Mouse (Mus musculus): ENCODE measurements around the gene Ntn3. TPM values are rescaled to one million over a fixed set of nuclear protein-coding genes. Genes with fewer than 3 reads are reported as not detected.

The Ntn3 gene
- total and polyA plus RNA-seq, 3 experiments, result 0.97 to 1.1 (median 1.0) TPM

GRCm38 (mm10) chr17:24190934-24191333 lies 18.4 kb downstream of the Ntn3 start:
- TF ChIP-seq POLR2A (IDR thresholded peaks at IDR 0.05; ENCODE audit: insufficient read depth, low read depth, low read length) (no peak), EP300 (IDR thresholded peaks at IDR 0.05; ENCODE audit: insufficient read depth, low read depth, low read length) (no peak), CTCF (IDR thresholded peaks at IDR 0.05) (no peak)
- no peaks in the 10 kb centered on the region for H3K79me2 ChIP-seq (replicated peaks; ENCODE audit: control insufficient read depth, insufficient read depth, low read length)
- no peak overlapping the region for H3K4me3 ChIP-seq
- DNase-seq, result no peak
- 88% methylated on average over 2 of the region's 2 CpGs for WGBS
- H3K9ac ChIP-seq (ENCODE audit: low read depth, low read length), result no peak overlapping the region
- no peaks in the 10 kb centered on the region for H3K27me3 ChIP-seq (ENCODE audit: control insufficient read depth, insufficient read depth, low read length)
- H3K4me1 ChIP-seq (ENCODE audit: control insufficient read depth, insufficient read depth, low read length), result peaks cover 2% of the 10 kb centered on the region; the same call in 1 of the 2 replicates
- no peaks in the 10 kb centered on the region for H3K36me3 ChIP-seq (ENCODE audit: control insufficient read depth, insufficient read depth, low read length)
- intact Hi-C loops (cut with DNase I), result no loop called here
- no peak overlapping the region for H3K27ac ChIP-seq

GRCm38 (mm10) chr17:24174259-24174658 lies 35.1 kb downstream of the Ntn3 start:
- Histone ChIP-seq H3K27ac (no peak overlapping the region), H3K4me1 (ENCODE audit: control insufficient read depth, insufficient read depth, low read length) (peaks cover 2% of the 10 kb centered on the region; the same call in 1 of the 2 replicates), H3K4me3 (no peak overlapping the region), H3K36me3 (ENCODE audit: control insufficient read depth, insufficient read depth, low read length) (no peaks in the 10 kb centered on the region), H3K27me3 (ENCODE audit: control insufficient read depth, insufficient read depth, low read length) (no peaks in the 10 kb centered on the region), H3K9ac (ENCODE audit: low read depth, low read length) (no peak overlapping the region), H3K79me2 (replicated peaks; ENCODE audit: control insufficient read depth, insufficient read depth, low read length) (no peaks in the 10 kb centered on the region)
- DNase-seq, result no peak
- intact Hi-C loops (cut with DNase I), result loop anchor here (5.0 kb wide), 1 partner anchor 78 kb away; the partner anchor contains the start of gene Ccnf
- TF ChIP-seq EP300 (IDR thresholded peaks at IDR 0.05; ENCODE audit: insufficient read depth, low read depth, low read length) (no peak), CTCF (IDR thresholded peaks at IDR 0.05) (no peak), POLR2A (IDR thresholded peaks at IDR 0.05; ENCODE audit: insufficient read depth, low read depth, low read length) (no peak)
- 83% methylated on average over 3 of the region's 3 CpGs for WGBS

- DNase-seq, result peak; percentile 47 to 57
- 3% methylated on average over 3 of the region's 3 CpGs for WGBS
- H3K79me2 ChIP-seq (replicated peaks; ENCODE audit: control insufficient read depth, insufficient read depth, low read length), result no peaks in the 10 kb centered on the region; the same call in 1 of the 2 replicates
- TF ChIP-seq EP300 (IDR thresholded peaks at IDR 0.05; ENCODE audit: insufficient read depth, low read depth, low read length), result peak; percentile 72; the same call in 1 of the 2 replicates
- no peak for TF ChIP-seq POLR2A (IDR thresholded peaks at IDR 0.05; ENCODE audit: insufficient read depth, low read depth, low read length)
- TF ChIP-seq CTCF (IDR thresholded peaks at IDR 0.05), result peak; percentile 99
- no peaks in the 10 kb centered on the region for H3K27me3 ChIP-seq (ENCODE audit: control insufficient read depth, insufficient read depth, low read length)
- H3K27ac ChIP-seq, result no peak overlapping the region
- intact Hi-C loops (cut with DNase I), result loop anchor here (1.0 to 5.0 kb wide), 4 partner anchors 79 to 217 kb away; partner anchors contain the start of genes Abca17, Abca3 and Ccnf
- H3K9ac ChIP-seq (ENCODE audit: low read depth, low read length), result no peak overlapping the region
- H3K4me1 ChIP-seq (ENCODE audit: control insufficient read depth, insufficient read depth, low read length), result peaks cover 2% of the 10 kb centered on the region; the same call in 1 of the 2 replicates
- no peaks in the 10 kb centered on the region for H3K36me3 ChIP-seq (ENCODE audit: control insufficient read depth, insufficient read depth, low read length)
- no peak overlapping the region for H3K4me3 ChIP-seq
These were observed 35.9 kb downstream of the Ntn3 start for GRCm38 (mm10) chr17:24173423-24173822.

GRCm38 (mm10) chr17:24171738-24172137 lies 37.6 kb downstream of the Ntn3 start:
- peaks cover 2% of the 10 kb centered on the region; the same call in 1 of the 2 replicates for H3K4me1 ChIP-seq (ENCODE audit: control insufficient read depth, insufficient read depth, low read length)
- intact Hi-C loops (cut with DNase I), result loop anchor here (1.0 to 5.0 kb wide), 4 partner anchors 81 to 219 kb away; partner anchors contain the start of genes Abca17, Abca3 and Ccnf
- no peaks in the 10 kb centered on the region for H3K36me3 ChIP-seq (ENCODE audit: control insufficient read depth, insufficient read depth, low read length)
- TF ChIP-seq CTCF (IDR thresholded peaks at IDR 0.05) (no peak), POLR2A (IDR thresholded peaks at IDR 0.05; ENCODE audit: insufficient read depth, low read depth, low read length) (no peak), EP300 (IDR thresholded peaks at IDR 0.05; ENCODE audit: insufficient read depth, low read depth, low read length) (no peak)
- H3K9ac ChIP-seq (ENCODE audit: low read depth, low read length), result no peak overlapping the region
- DNase-seq, result no peak
- no peak overlapping the region for H3K4me3 ChIP-seq
- no peaks in the 10 kb centered on the region for H3K27me3 ChIP-seq (ENCODE audit: control insufficient read depth, insufficient read depth, low read length)
- 78% methylated on average over 4 of the region's 4 CpGs for WGBS
- no peak overlapping the region for H3K27ac ChIP-seq
- H3K79me2 ChIP-seq (replicated peaks; ENCODE audit: control insufficient read depth, insufficient read depth, low read length), result no peaks in the 10 kb centered on the region; the same call in 1 of the 2 replicates

- Histone ChIP-seq H3K4me1 (ENCODE audit: control insufficient read depth, insufficient read depth, low read length) (peaks cover 2% of the 10 kb centered on the region; the same call in 1 of the 2 replicates), H3K27ac (no peak overlapping the region), H3K9ac (ENCODE audit: low read depth, low read length) (no peak overlapping the region), H3K36me3 (ENCODE audit: control insufficient read depth, insufficient read depth, low read length) (no peaks in the 10 kb centered on the region), H3K79me2 (replicated peaks; ENCODE audit: control insufficient read depth, insufficient read depth, low read length) (no peaks in the 10 kb centered on the region; the same call in 1 of the 2 replicates), H3K4me3 (no peak overlapping the region), H3K27me3 (ENCODE audit: control insufficient read depth, insufficient read depth, low read length) (no peaks in the 10 kb centered on the region)
- TF ChIP-seq CTCF (IDR thresholded peaks at IDR 0.05) (no peak), POLR2A (IDR thresholded peaks at IDR 0.05; ENCODE audit: insufficient read depth, low read depth, low read length) (no peak), EP300 (IDR thresholded peaks at IDR 0.05; ENCODE audit: insufficient read depth, low read depth, low read length) (no peak)
- WGBS, result 48% methylated on average over 5 of the region's 5 CpGs
- no peak for DNase-seq
- intact Hi-C loops (cut with DNase I), result loop anchor here (5.0 kb wide), 1 partner anchor 82 kb away; the partner anchor contains the start of gene Ccnf
These were observed 38.6 kb downstream of the Ntn3 start for GRCm38 (mm10) chr17:24170729-24171128.

GRCm38 (mm10) chr17:24170125-24170524 lies 39.2 kb downstream of the Ntn3 start:
- H3K4me1 ChIP-seq (ENCODE audit: control insufficient read depth, insufficient read depth, low read length), result peaks cover 3% of the 10 kb centered on the region; the same call in 1 of the 2 replicates
- no peak overlapping the region for H3K9ac ChIP-seq (ENCODE audit: low read depth, low read length)
- no peaks in the 10 kb centered on the region; the same call in 1 of the 2 replicates for H3K79me2 ChIP-seq (replicated peaks; ENCODE audit: control insufficient read depth, insufficient read depth, low read length)
- DNase-seq, result no peak
- H3K4me3 ChIP-seq, result peak overlapping the region; percentile 92
- TF ChIP-seq EP300 (IDR thresholded peaks at IDR 0.05; ENCODE audit: insufficient read depth, low read depth, low read length) (no peak), CTCF (IDR thresholded peaks at IDR 0.05) (no peak), POLR2A (IDR thresholded peaks at IDR 0.05; ENCODE audit: insufficient read depth, low read depth, low read length) (no peak)
- H3K27me3 ChIP-seq (ENCODE audit: control insufficient read depth, insufficient read depth, low read length), result no peaks in the 10 kb centered on the region
- WGBS, result 55% methylated on average over 3 of the region's 3 CpGs
- H3K27ac ChIP-seq, result peak overlapping the region; percentile 100
- no peaks in the 10 kb centered on the region for H3K36me3 ChIP-seq (ENCODE audit: control insufficient read depth, insufficient read depth, low read length)
- intact Hi-C loops (cut with DNase I), result loop anchor here (5.0 kb wide), 1 partner anchor 82 kb away; the partner anchor contains the start of gene Ccnf
